Mouse (Mus musculus): ENCODE data around the gene Synm. TPM values are rescaled to one million over a fixed set of nuclear protein-coding genes. Genes with fewer than 3 reads are reported as not detected.

The Synm gene
- total RNA-seq, 2 experiments from 2014 or later, result 5.0 to 5.8 TPM

GRCm38 (mm10) chr7:67755366-67755765 lies 4.2 kb downstream of the Synm start:
- no peak for DNase-seq
- intact Hi-C loops (cut with DNase I), result no loop called here

GRCm38 (mm10) chr7:67754606-67755005 lies 4.9 kb downstream of the Synm start:
- peak in 1 of 2 experiments; percentile 39 for DNase-seq
- intact Hi-C loops (cut with DNase I), result no loop called here

- intact Hi-C loops (cut with DNase I), result no loop called here
- no peak for DNase-seq
These were observed 9.9 kb downstream of the Synm start for GRCm38 (mm10) chr7:67749441-67750239.

- intact Hi-C loops (cut with DNase I), result no loop called here
- DNase-seq, result no peak
These were observed 11.7 kb downstream of the Synm start for GRCm38 (mm10) chr7:67747731-67748305.

GRCm38 (mm10) chr7:67741706-67742105 lies 17.8 kb downstream of the Synm start:
- no peak for DNase-seq
- intact Hi-C loops (cut with DNase I), result no loop called here

- DNase-seq, result no peak
- intact Hi-C loops (cut with DNase I), result no loop called here
These were observed 18.7 kb downstream of the Synm start for GRCm38 (mm10) chr7:67740796-67741195.

- intact Hi-C loops (cut with DNase I), result no loop called here
- DNase-seq, result no peak
These were observed 19.2 kb downstream of the Synm start for GRCm38 (mm10) chr7:67740382-67740781.

GRCm38 (mm10) chr7:67732276-67732675 lies 27.3 kb downstream of the Synm start:
- intact Hi-C loops (cut with DNase I), result no loop called here
- DNase-seq, result no peak

- intact Hi-C loops (cut with DNase I), result no loop called here
- DNase-seq, result no peak
These were observed 29.0 kb downstream of the Synm start for GRCm38 (mm10) chr7:67730431-67731110.

- intact Hi-C loops (cut with DNase I), result no loop called here
These were observed 30.7 kb downstream of the Synm start for GRCm38 (mm10) chr7:67728809-67729208.

GRCm38 (mm10) chr7:67728203-67728602 lies 31.3 kb downstream of the Synm start:
- intact Hi-C loops (cut with DNase I), result no loop called here
- DNase-seq, result no peak

More at GRCm38 (mm10) chr7:67728809-67729208, 30.7 kb downstream of the Synm start:
- no peak for DNase-seq

- intact Hi-C loops (cut with DNase I), result no loop called here
- no peak for DNase-seq
These were observed 34.5 kb downstream of the Synm start for GRCm38 (mm10) chr7:67725016-67725415.

GRCm38 (mm10) chr7:67724536-67724935 lies 35.0 kb downstream of the Synm start:
- intact Hi-C loops (cut with DNase I), result no loop called here

GRCm38 (mm10) chr7:67722163-67722562 lies 37.4 kb downstream of the Synm start:
- DNase-seq, result no peak

More at GRCm38 (mm10) chr7:67724536-67724935, 35.0 kb downstream of the Synm start:
- no peak for DNase-seq

GRCm38 (mm10) chr7:67718804-67719203 lies 40.7 kb downstream of the Synm start:
- peak in 1 of 2 experiments; percentile 47 for DNase-seq
- intact Hi-C loops (cut with DNase I), result no loop called here

More at GRCm38 (mm10) chr7:67722163-67722562, 37.4 kb downstream of the Synm start:
- intact Hi-C loops (cut with DNase I), result no loop called here

GRCm38 (mm10) chr7:67717520-67717919 lies 42.0 kb downstream of the Synm start:
- no peak for DNase-seq
- intact Hi-C loops (cut with DNase I), result no loop called here

- intact Hi-C loops (cut with DNase I), result no loop called here
- no peak for DNase-seq
These were observed 42.6 kb downstream of the Synm start for GRCm38 (mm10) chr7:67716925-67717324.

GRCm38 (mm10) chr7:67716213-67716878 lies 43.2 kb downstream of the Synm start:
- intact Hi-C loops (cut with DNase I), result no loop called here
- no peak for DNase-seq

GRCm38 (mm10) chr7:67715176-67715575 lies 44.4 kb downstream of the Synm start:
- DNase-seq, result peak in 1 of 2 experiments; percentile 33

GRCm38 (mm10) chr7:67713820-67714510 lies 45.6 kb downstream of the Synm start:
- DNase-seq, result peak; percentile 56 to 72
- intact Hi-C loops (cut with DNase I), result loop anchor here (2.0 kb wide), 1 partner anchor 45 kb away; the partner anchor contains the start of gene Synm

More at GRCm38 (mm10) chr7:67715176-67715575, 44.4 kb downstream of the Synm start:
- intact Hi-C loops (cut with DNase I), result loop anchor here (2.0 kb wide), 1 partner anchor 44 kb away; the partner anchor contains the start of gene Synm

Measured in heart, postnatal 14 days (tissue).